Mouse (Mus musculus) adrenal gland, adult 8-10 months (tissue): ENCODE data around the gene Pdzrn3. TPM values are rescaled to one million over a fixed set of nuclear protein-coding genes. Genes with fewer than 3 reads are reported as not detected.

Experiments used
- DNase-seq: peaks from one replicate; pipeline ENCODE4 v3.0.0; 2022
- total RNA-seq, 4 experiments: library from RNA; stranded (reverse); gene quantifications; 2 replicates each; pipeline ENCODE4 v1.2.4; 2022

The Pdzrn3 gene
- total RNA-seq, 4 experiments from 2014 or later: 25.2 to 31.1 (median 28.7) TPM

DNA sequence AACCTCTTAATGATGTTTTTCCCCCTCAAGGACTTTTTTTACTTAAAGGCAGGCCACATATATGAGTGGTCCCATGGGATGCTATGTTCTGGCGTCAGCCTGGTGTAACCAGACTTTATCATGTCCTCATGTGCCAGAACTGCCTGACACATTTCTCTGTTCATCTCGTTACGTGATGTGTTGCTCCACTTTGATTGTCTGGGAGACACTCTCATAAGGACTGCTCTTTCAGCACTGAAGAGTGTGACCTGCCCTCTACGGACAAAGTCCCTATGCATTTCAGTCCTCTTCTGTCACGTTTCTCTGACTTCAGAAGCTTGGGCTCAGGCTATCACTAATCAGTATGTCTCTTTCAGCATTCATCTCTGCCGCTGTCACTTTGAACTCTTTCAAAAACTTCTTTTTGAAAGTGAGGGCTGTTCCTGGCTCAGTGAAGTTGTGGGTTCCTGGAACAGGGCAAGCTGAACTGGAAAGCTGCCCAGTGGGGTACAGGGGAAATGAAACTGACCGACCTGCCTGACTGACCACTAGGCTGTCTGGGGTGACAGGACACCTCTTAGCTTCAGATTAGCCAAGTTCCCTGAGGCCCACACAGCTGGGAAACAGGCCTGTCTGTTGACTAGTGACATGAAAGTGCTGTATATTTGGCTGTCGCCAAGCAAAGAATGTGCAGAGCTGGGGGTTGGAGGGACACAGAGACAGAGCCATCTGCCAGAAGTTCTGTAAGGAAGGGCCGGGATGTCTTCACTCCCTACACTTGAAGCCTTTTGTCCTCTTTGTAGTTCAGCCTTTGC is 10.7 kb downstream of the Pdzrn3 start:
- no peak for DNase-seq

GRCm38 (mm10) chr6:101365795-101366194 is 11.9 kb downstream of the Pdzrn3 start:
- no peak for DNase-seq

GRCm38 (mm10) chr6:101363904-101364303 is 13.8 kb downstream of the Pdzrn3 start:
- no peak for DNase-seq

DNA sequence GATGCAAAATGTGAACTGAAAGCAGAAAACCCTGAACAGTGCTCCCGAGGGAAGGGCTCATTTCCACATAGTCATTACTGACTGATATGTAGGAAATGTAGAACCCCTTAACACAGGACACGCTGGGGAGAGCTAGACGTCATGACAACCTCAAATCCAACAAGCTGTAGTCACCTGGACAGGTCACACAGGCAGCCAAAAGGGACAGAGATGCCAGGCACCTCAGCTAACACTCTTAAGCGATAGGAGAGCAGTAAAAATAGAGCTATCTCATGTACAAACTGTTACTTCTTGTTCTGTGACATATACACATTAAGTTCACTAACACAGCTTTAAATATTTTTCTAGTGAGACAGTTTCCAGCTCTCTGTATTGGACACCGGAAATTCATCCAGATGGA is 15.0 kb downstream of the Pdzrn3 start:
- no peak for DNase-seq

DNA sequence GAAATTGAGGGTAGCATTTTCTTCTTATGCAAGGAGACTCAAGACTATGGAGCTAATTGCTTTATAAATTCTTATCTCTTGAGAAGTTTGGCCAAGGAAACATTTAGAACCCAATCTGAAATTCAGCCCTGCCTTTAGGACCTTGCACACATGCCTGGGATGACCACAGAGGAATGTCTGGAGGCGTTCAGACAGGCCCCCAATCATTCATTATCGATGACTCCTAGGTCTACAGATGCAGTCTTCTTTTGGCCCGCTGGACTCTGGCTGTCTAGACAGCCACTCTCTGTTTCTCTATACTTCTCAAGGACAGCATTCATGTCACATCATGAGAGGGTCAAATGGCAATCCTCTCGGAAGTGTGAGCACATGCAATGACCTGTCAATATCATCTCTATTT is 15.4 kb downstream of the Pdzrn3 start:
- DNase-seq: no peak

DNA sequence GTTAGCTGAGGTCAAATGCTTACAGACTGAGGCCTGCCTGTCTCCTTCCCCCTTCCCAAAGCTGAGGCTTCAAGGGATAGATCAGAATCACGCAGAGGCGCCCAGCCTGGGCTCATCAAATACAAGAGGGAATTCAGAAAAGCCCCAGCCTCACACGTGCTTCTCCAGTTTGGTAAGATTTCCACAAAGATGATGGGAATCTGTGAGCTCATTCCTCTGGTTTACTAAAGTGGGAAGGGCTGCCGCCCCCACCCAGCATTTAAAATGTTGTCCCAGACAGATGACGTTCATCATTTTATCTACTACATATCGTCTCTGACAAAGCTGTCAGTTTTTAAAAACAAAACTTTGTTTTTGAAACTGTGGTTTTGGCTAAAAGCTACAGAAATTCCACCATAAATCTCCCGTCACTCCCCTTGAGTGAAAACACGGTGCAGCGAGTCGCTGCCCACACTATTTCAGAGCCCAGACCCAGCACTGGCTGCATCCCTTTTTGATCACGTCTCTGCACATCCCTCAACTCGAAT is 17.4 kb downstream of the Pdzrn3 start:
- DNase-seq: no peak

GRCm38 (mm10) chr6:101359646-101360045 is 18.1 kb downstream of the Pdzrn3 start:
- DNase-seq: no peak

DNA sequence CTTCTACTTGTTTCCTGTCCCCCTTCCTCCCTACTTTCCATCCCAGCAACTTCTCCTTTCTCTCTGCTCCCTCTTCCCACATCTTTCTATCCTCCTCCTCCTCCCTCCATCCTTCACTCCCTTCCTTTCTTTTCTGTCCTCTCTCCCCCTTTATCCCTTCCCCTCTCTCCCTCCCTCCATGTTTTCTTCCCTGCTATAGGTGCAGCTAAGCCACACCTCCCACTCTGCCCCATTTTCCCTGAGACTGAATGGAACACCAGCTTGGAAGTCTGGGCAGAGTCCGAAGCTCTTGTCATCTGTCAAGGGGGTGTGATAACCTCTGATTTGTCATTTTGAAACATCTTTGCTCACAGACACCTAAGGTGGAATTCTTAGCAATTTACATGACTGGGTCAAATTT is 22.8 kb downstream of the Pdzrn3 start:
- DNase-seq: no peak

DNA sequence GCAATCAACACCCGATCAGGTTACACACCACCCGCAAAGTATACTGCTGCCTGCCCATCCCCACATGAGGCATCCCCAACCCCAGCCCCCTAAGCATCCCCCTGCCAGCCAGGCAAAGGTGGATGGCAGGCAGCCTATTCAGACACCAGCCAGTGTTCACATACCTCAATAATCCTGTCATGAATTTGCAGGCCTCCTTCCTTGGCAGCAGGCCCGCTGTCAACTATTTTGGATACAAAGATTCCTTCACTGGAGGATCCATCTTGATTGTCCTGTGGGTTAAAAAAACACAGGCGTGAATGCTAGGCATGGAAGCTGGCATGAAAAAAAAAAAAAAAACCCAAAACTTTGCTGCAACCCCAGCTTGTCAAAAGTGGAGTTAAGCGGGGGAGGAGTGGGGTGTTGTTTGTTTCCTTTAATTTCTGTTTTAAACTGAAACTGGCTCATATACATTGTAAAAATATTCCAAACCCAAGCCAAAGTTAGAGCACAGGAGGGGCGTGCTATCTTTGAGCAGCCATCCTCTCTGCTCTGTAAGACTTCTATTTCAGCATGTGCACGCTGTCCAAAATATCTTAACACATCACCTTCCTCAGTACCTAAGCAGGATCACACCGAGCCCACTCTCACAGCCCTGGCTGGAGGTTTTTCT is 23.3 kb downstream of the Pdzrn3 start:
- DNase-seq: no peak

DNA sequence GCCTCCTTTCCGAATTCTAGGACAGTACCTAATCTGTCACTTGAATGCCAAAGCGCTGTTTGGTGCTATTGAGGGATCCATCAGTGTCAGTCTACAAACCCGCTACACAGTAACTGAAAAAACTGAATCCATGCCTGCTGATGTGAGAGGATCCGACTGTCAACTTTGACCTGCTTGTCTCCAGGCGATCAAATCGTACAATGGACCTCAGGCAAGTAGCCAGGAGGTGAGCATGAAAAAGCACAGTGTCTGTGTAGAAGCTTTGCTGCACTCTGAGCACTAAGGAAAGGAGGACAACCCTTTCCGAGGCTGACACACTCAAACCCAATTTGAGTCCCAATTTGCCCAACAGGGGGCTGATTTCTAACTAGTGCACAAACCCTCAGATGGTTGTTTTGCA is 24.0 kb downstream of the Pdzrn3 start:
- DNase-seq: no peak

DNA sequence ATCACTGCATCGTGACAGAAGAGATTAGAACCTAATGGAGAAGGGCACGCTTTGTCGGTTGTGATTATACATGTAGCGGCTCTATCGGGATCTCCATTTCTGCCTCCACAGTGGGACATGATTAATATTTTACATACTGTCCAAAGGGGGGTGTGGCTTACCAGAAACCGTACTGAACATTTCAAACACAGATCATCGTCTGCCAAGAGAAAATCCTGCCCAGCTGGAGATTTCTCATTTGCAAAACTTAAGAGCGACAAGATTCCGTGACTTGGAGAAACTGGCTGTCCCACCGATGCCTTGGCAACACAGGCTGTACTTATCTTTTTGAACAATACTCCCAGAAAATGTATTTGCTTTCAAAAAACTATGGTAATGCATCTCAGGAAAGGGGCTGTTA is 25.1 kb downstream of the Pdzrn3 start:
- DNase-seq: no peak

- DNase-seq: no peak
Measured at GRCm38 (mm10) chr6:101351100-101351499, 26.6 kb downstream of the Pdzrn3 start.

DNA sequence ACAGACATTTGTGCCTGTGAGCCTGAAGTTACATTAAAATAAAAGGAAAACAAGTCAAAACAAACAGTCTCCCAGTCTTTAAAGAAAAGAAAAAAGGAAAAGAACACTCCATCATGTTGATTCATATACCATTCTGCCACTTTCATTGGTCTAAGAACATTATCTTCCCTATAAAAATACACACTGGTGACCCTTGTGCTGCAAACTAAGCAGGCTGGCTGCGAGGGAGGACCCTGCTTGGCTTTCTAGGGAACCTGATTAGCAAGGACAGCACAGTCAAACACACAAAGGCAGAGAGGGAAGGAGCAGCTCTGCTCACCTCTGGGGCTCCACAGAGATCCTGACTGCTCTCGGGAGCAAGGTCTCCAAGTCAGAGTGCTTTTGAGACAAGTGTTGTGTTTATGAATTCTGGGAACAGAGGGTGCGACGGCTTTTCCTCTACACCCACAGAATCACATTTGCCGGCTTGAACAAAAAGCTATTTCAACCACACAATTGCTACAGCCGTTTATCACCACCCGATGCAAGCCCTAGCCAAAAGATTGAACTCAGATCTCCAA is 27.2 kb downstream of the Pdzrn3 start:
- DNase-seq: no peak

DNA sequence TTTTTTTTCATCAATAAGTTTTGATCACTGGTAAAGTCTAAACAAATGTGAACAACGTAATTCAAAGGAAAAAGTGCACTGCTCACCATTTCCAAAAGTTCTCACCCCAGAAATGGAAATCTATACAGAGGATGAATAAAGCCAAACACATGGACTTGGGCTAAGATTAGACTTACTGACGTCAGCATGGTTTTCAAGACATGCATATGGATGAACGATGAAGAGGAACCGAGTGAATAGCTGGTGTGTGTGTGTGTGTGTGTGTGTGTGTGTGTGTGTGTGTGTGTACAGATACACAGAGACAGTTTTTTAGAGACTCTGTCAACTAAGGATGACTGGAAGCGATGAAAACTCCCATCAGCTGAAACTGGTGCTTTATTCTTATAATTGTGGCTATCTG is 29.2 kb downstream of the Pdzrn3 start:
- no peak for DNase-seq

GRCm38 (mm10) chr6:101340051-101340450 is 37.6 kb downstream of the Pdzrn3 start:
- DNase-seq: no peak

DNA sequence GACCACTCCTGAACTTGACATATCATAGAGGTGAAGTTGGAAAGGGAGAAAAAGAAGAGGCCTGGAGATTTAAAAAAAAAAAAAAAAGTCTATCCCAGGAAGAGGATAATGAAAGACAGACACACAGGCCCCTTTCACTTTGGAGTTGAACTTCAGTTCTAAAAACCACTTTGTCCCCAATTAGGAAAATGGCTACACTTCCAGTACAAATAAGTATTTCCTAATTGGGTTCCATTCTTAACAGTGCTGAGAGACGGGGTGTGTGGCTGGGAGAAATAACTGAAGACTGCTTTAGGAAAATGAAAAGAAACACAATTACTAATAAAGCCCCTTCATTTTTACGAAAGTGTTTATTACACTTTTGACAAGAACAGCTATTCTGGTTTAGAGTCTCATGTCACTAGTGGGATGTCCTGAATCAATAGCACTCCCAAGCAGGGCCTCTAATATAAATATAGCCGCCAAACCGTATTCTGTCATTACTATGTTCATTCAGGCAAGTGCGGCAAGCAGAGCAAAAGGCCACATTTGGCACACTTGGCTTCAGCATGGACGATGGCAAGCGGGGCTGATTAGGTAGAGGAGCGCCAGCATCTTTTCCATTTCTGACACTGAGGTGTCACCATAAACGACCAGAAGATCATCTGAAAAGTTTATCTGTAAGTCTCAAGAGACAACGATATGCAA is 39.7 kb downstream of the Pdzrn3 start:
- no peak for DNase-seq

DNA sequence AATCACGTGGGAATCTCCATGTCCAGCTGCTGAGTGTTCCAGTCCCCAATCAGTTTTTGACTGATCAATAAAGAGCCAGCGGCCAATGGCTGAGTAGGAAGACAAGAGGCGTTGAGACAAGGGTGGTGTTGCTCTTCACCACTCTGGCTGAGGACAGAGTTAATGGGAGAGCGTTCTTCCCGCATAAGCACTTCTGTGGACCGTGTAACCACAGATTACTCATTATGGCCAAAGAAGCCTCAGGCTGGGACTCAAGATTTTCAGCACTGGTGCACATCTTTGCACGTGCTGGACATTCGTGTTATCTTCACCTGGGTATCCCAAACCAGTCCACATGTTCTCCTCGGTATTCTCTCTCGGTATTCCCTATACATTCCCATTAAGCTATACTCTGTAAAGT is 41.0 kb downstream of the Pdzrn3 start:
- DNase-seq: no peak

- no peak for DNase-seq
Measured at GRCm38 (mm10) chr6:101335744-101336143, 42.0 kb downstream of the Pdzrn3 start.

GRCm38 (mm10) chr6:101334495-101334894 is 43.2 kb downstream of the Pdzrn3 start:
- no peak for DNase-seq

DNA sequence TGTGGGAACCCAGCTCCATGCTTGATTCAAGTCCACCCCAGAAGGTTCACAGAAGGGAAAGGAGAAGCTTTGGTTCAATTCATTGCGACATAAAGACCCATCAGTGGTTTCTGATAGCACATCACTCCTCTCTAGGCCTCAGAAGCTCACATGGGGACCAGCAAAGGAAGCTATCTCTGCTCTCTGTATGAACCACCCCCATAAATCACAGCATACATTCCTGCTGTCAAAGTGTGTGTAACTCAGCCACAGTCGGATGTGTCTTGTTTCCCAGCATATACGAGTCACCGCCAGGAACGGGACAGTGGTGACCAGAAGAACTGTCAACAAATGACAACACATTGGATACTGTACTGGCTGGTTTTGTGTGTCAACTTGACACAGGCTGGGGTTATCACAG is 47.3 kb downstream of the Pdzrn3 start:
- DNase-seq: no peak

DNA sequence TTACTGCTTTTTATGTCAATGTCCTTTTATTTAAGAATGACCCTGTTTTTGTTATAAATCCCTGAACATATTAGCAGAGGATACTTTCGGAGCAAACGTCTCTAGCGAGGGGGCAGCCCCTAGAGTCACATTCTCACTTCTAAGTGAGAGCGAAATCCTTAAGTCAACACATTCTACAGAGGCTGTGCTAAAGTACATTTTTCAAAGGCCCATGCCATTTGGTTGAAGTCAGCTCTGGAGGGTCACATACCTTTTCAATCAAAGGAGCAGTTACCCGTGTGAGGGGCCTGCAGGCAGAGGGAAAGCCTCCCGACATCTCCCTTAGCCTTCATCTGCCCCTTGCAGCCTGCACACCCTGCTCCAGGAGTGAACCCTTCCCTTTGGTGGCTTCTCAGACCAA is 48.2 kb downstream of the Pdzrn3 start:
- no peak for DNase-seq

- no peak for DNase-seq
Measured at GRCm38 (mm10) chr6:101328514-101328913, 49.2 kb downstream of the Pdzrn3 start.

DNA sequence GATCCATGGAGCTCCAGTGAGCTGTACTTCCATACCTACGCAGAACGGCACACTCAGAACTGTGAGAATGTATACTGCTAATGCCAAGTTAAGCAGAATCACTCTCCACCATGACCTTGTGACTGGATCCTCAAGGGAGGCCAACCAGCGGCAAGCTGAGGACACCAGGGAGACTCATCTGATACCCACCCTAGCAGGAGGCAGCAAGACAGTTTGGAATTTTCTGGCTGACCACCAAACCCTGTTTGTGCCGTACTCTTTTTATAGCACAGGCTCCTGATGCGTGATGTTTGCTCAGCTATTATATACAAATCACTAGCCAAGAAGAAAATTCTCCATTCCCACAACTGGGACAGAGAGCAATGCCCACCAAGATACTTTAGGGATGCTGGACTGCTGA is 50.0 kb downstream of the Pdzrn3 start:
- DNase-seq: no peak
